Mouse (Mus musculus) cerebellum, adult 2 months (tissue): ENCODE results near the gene Xpnpep2.

Experiments
- CTCF ChIP-seq: fragments of 200-500 bp; IDR thresholded peaks from 2 replicates; pipeline ENCODE4 v1.5.1; 2011; ENCODE audit warnings: low read depth, mild to moderate bottlenecking, control low read depth, low read length, moderate library complexity, borderline replicate concordance; ENCODE audit not compliant: insufficient read depth
- POLR2A ChIP-seq: fragments of 200-500 bp; IDR thresholded peaks from 2 replicates; pipeline ENCODE4 v1.6.1; 2011; ENCODE audit warnings: low read length, control low read depth, borderline replicate concordance; ENCODE audit not compliant: insufficient read depth

DNA sequence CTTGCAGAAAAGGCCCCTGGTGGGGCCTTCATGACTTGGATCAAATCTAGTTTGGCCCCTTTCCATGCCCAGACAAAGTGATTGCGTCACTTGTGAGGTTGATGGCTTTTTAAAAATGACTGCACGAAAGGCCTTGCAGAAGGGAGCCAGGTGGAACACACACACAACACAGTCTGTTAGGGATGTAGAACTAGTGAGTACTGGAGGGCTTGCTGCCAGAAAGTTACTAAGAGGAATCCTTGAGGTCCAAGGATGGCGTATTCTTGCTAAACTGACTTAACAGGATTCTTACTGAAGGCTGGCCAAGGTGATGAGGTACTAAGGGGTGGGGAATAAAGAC lies 761 bp downstream of the Xpnpep2 start:
- TF ChIP-seq CTCF = no peak
- TF ChIP-seq POLR2A = no peak
